Mouse (Mus musculus): Measurements from ENCODE around the gene Kctd6. TPM values are rescaled to one million over a fixed set of nuclear protein-coding genes. Genes with fewer than 3 reads are reported as not detected.

The Kctd6 gene
- polyA plus RNA-seq, 1 experiment from 2014 or later, result 2.2 TPM

Other genes with a start within 250 kb of the Kctd6 start
- gene Dnase1l3, start 219.6 kb upstream of the Kctd6 start, polyA plus RNA-seq (2015; fragmentation: Nextera tagmentation; extraction: Ambion mirVana), result 1.7 and 1.9 TPM in 2 replicates
- 12.5 and 14.1 TPM in 2 replicates for gene Abhd6, start 211.2 kb upstream of the Kctd6 start, polyA plus RNA-seq (2015; fragmentation: Nextera tagmentation; extraction: Ambion mirVana)
- gene Rpp14, start 133.8 kb upstream of the Kctd6 start, polyA plus RNA-seq (2015; fragmentation: Nextera tagmentation; extraction: Ambion mirVana), result 44.2 and 54.9 TPM in 2 replicates
- gene Pxk, start 115.9 kb upstream of the Kctd6 start, polyA plus RNA-seq (2015; fragmentation: Nextera tagmentation; extraction: Ambion mirVana), result 40.4 and 44.3 TPM in 2 replicates
- 187 and 215 TPM in 2 replicates for gene Pdhb, start 41.1 kb upstream of the Kctd6 start, polyA plus RNA-seq (2015; fragmentation: Nextera tagmentation; extraction: Ambion mirVana)
- gene Acox2, start 45.2 kb downstream of the Kctd6 start, polyA plus RNA-seq (2015; fragmentation: Nextera tagmentation; extraction: Ambion mirVana), result 1.1 and 1.4 TPM in 2 replicates
- gene Fam107a, start 103.9 kb downstream of the Kctd6 start, polyA plus RNA-seq (2015; fragmentation: Nextera tagmentation; extraction: Ambion mirVana), result 0.21 and 0.24 TPM in 2 replicates
- gene Oit1, start 164.6 kb downstream of the Kctd6 start, polyA plus RNA-seq (2015; fragmentation: Nextera tagmentation; extraction: Ambion mirVana), result 13.2 and 23.1 TPM in 2 replicates